Mouse (Mus musculus) kidney, postnatal 4 days (tissue): ENCODE data around the gene Bik.

Experiments
- DNase-seq, 2 experiments: peaks; one replicate each; pipeline ENCODE4 v3.0.0; 2021; ENCODE audit warnings: mixed read lengths in 2 of 2

Bik gene

GRCm38 (mm10) chr15:83515018-83515417, 11.6 kb upstream of the Bik start:
- DNase-seq: no peak

GRCm38 (mm10) chr15:83518215-83519048, 8.2 kb upstream of the Bik start:
- DNase-seq: peak; percentile 67 to 81

- DNase-seq: no peak
Observed at GRCm38 (mm10) chr15:83520861-83521382, 5.7 kb upstream of the Bik start.

- DNase-seq: no peak
Observed at GRCm38 (mm10) chr15:83523196-83523595, 3.5 kb upstream of the Bik start.

- DNase-seq: no peak
Observed at GRCm38 (mm10) chr15:83523638-83524332, 2.9 kb upstream of the Bik start.

GRCm38 (mm10) chr15:83524333-83524729, 2.3 kb upstream of the Bik start:
- no peak for DNase-seq

- no peak for DNase-seq
Observed at GRCm38 (mm10) chr15:83527092-83527437, 403 bp downstream of the Bik start.

GRCm38 (mm10) chr15:83527747-83528146, 1.1 kb downstream of the Bik start:
- DNase-seq: no peak

- no peak for DNase-seq
Observed at GRCm38 (mm10) chr15:83528892-83529291, 2.2 kb downstream of the Bik start.

GRCm38 (mm10) chr15:83529765-83530164, 3.1 kb downstream of the Bik start:
- peak; percentile 56 to 71 for DNase-seq

GRCm38 (mm10) chr15:83530233-83530632, 3.6 kb downstream of the Bik start:
- peak; percentile 54 to 75 for DNase-seq

- DNase-seq: peak in 1 of 2 experiments; percentile 42
Observed at GRCm38 (mm10) chr15:83530688-83531087, 4.0 kb downstream of the Bik start.

- DNase-seq: peak in 1 of 2 experiments; percentile 40
Observed at GRCm38 (mm10) chr15:83531961-83532469, 5.4 kb downstream of the Bik start.

GRCm38 (mm10) chr15:83532606-83533005, 5.9 kb downstream of the Bik start:
- no peak for DNase-seq

GRCm38 (mm10) chr15:83534960-83535889, 8.6 kb downstream of the Bik start:
- DNase-seq: no peak

- no peak for DNase-seq
Observed at GRCm38 (mm10) chr15:83535890-83536231, 9.2 kb downstream of the Bik start.

GRCm38 (mm10) chr15:83538855-83539254, 12.2 kb downstream of the Bik start:
- DNase-seq: no peak

- peak; percentile 72 to 80 for DNase-seq
Observed at GRCm38 (mm10) chr15:83539905-83540304, 13.2 kb downstream of the Bik start.

GRCm38 (mm10) chr15:83541647-83542287, 15.1 kb downstream of the Bik start:
- DNase-seq: no peak

- DNase-seq: no peak
Observed at GRCm38 (mm10) chr15:83546029-83546428, 19.4 kb downstream of the Bik start.

GRCm38 (mm10) chr15:83547144-83547543, 20.5 kb downstream of the Bik start:
- no peak for DNase-seq

GRCm38 (mm10) chr15:83550137-83550536, 23.5 kb downstream of the Bik start:
- DNase-seq: no peak
